Mouse (Mus musculus) E14TG2a.4 (cell line): ENCODE measurements at regions not wholly inside any gene's neighbourhood (a gene's known extent, or its start where the extent isn't known, plus 50 kb on each side); places are given as distances from the start of the nearest gene placed in this dataset.

ENCODE experiments used
- CTCF ChIP-seq: conservative IDR thresholded peaks from 2 replicates; pipeline ENCODE4 v1.5.1; 2014; ENCODE audit warnings: low read length
- NANOG ChIP-seq: IDR thresholded peaks from 2 replicates; pipeline ENCODE4 v1.6.1; 2014; ENCODE audit warnings: borderline replicate concordance, low read length, mixed read lengths
- POU5F1 ChIP-seq: IDR thresholded peaks from 2 replicates; pipeline ENCODE4 v1.6.1; 2014; ENCODE audit warnings: low read length, borderline replicate concordance

DNA sequence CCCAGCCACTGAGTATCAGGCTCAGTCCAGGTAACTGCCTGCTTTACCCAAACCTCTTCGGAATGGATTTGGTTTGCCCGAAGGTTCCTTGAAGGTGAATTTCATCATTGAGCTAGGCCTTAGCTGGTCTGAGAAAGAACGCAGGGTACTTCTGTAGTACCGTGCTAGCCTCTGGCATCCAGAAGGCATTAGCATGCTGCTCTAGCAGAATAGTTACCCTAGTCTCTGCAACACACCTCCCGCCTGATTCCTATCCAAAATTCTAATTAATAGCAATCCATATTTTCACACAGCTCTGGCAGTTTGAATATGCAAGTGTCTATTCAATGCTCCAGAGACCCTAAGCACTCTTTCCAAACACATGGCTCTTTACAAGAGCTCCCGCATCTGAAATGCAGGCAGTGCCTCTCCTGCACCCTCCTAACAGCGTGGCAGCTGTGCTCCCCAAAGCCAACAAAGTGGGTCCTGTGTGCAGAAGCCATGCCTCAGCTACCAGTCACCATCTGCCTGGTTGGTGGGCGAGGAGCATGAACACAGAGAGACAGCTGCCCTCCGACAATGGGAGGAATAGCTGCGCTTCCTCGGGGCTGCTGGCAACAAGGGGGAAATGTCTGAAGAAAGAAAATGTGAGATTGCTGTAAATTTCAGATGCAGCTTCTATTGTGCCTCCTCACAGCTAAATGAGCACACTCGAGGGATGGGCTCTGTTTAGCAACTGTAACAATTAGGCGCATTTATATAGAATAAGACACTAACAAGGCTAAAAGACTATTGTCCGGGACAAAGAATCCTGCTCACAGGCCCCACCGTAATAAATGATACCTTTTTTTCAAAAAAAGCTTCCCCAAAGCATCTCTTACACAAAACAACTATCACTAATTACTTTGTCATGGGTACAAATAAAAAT is 198.6 kb downstream of the Sp3 start:
- TF ChIP-seq CTCF (no peak), POU5F1 (no peak), NANOG (no peak)
